Mouse (Mus musculus): ENCODE results near the gene Pbx3.

The Pbx3 gene

GRCm38 (mm10) chr2:34372305-34373301 is at the start of gene Pbx3:
Pbx3 (minus strand) TSS chr2:34373142.
- peak; percentile 93 for DNase-seq (ENCODE audit: low read depth, low spot score)

- no peak for DNase-seq (ENCODE audit: low read depth, low spot score)
Observed at GRCm38 (mm10) chr2:34420256-34420655, 47.3 kb upstream of the Pbx3 start.

- DNase-seq (ENCODE audit: low read depth, low spot score), result no peak
Observed at GRCm38 (mm10) chr2:34409741-34410340, 36.9 kb upstream of the Pbx3 start.

DNA sequence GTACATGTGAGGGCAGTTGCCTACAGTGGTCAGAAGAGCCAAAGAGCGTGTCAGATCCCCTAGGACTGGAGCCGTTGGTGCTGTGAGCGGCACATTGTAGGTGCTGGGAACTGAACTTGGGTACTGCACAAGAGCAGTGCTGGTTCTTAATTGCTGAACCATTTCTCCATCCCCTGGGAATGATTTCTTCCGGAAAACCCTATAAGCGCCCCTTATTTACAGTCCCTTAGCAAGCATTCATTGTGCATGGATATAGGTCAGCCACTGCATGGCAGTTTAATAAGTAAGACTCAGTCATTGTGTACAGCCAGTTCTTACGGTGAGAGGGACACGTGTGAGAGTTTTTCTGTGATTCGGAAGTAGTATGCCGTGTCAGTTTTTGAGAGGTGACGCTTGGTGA is 35.4 kb upstream of the Pbx3 start:
- no peak for DNase-seq (ENCODE audit: low read depth, low spot score)

DNA sequence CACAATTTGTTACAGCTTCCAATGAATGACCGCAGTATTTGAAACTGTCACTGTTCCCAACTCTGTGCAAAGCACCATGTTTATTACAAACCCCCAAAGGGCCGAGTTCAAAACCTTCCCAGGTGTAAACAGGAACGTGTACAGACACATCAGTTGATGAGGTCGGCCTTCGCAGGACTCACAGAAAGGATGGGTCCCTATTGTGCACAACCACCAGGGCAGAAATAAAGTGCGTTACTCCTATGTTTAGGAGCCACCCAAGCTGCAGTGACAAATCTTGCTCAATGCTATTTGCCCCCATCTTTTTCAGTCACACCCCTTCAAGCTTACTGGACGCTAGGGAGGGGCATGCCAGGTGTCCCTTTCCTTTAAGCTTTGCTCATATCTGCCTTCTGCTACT is 34.7 kb upstream of the Pbx3 start:
- no peak for DNase-seq (ENCODE audit: low read depth, low spot score)

- peak; percentile 88 for DNase-seq (ENCODE audit: low read depth, low spot score)
Observed at GRCm38 (mm10) chr2:34406601-34407464, 33.9 kb upstream of the Pbx3 start, which contains the start of gene Mapkap1. Mapkap1 (plus strand) TSS chr2:34406771.

DNA sequence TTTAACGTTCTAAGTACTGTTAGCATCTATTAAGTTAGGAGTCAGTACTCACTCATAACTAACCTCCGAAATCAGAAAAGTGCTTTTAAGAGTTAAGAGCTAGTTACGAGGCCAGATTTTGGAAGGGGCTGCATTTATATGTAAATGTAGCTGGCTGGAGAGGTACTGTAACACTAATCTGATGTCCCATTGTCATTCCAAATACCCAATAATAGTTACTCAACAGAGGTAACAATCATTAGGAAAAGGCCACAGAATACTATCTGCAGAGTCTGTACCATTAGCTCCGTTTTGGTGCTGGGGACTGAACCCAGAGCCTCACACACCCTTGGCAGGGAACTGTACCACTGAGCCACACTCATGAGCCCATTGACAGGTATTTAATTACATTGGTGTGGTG is 26.6 kb upstream of the Pbx3 start:
- DNase-seq (ENCODE audit: low read depth, low spot score), result no peak

- DNase-seq (ENCODE audit: low read depth, low spot score), result no peak
Observed at GRCm38 (mm10) chr2:34378930-34379329, 6.0 kb upstream of the Pbx3 start.

DNA sequence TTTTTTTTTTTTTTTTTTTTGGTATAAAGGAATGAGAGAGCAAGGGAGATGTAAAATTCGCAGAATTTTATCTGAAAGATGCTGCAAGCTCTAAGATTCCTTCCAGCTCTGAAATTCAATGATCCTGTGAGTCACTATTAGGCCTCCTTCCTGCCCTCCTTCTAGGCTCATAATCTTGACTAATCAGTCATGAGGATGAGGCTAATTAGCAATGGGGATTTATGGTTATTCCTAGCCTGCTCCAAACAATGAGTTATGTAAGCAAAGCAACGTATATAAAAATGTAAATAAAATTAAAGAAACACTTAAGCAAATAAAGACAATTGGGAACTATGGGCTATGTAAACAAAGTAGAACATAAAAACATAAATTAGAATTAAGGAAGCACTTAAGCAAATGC is 1.4 kb upstream of the Pbx3 start:
- peak; percentile 58 for DNase-seq (ENCODE audit: low read depth, low spot score)

DNA sequence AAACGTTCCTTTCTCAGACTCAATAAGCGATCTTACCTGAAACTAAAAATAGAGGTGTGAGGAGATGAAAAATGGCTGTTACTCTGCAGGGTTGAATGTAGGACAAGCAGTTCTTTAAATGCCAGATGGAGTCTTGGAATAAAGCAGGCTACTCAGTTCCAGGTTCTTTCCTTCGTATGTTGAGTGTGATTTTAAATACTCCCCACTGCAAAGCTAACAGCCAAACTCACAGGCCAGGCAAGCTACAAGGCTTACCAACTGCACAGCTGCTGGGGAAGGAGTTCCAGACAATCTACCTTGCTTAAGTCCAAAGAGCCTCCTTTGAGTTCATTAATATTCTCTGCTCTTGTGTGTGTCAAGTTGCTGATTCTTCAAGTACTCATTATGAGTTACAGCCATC is 944 bp upstream of the Pbx3 start:
- DNase-seq (ENCODE audit: low read depth, low spot score), result no peak

GRCm38 (mm10) chr2:34371441-34372304 is 1.3 kb downstream of the Pbx3 start:
- peak; percentile 47 for DNase-seq (ENCODE audit: low read depth, low spot score)

DNA sequence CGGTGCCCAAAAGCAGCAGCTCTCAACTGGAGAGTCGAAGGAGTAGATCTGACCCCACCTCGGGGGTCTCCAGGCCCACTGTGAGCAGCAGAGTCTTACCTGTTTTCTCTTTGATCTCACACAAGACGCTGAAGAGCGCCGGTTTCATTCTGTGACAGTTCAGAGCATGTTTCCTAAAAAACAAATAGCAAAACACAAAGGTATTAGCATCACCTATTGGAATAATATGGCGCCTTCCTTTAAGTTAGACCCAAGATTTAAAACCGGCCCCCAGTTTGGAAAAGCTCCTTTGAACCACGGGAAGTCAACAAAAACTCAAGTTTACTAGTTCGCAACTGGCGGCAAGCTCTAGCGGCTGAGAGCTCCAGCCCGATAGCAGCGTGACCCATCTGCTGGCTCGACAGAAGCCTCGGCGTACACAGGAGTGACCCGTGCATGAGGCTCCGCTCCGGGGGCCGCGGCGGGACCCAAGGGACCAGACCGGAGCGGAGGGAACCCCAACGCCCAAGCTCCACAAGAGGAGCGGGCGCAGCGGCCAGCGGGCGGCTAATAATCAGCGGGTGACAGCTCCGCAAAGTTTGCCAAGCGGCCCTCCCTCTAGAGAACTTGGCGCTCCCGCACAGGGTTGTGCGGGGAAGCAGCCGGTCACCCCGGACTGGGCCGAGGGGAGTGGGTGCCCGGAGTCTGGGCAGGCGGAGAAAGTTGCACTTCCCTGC is 2.1 kb downstream of the Pbx3 start:
- DNase-seq (ENCODE audit: low read depth, low spot score), result no peak

DNA sequence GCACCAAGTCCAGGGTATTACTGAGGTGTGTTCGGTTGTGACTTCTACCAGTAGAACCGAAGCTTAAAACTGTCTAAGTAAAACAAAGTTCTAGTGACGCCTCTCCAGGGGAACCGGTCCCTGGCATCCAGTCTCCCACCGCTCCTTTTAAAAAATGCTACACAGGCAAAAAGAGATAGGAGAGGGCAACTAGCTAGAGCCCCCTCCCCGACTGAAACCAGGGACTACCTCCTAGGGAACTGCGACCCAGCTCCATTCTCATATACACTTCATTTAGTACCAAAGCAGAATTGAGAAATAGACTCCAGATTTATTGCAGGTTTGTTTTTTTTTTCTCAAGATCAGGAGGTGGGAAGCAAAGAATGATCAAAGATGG is 2.6 kb downstream of the Pbx3 start:
- no peak for DNase-seq (ENCODE audit: low read depth, low spot score)

GRCm38 (mm10) chr2:34368396-34368795 is 4.5 kb downstream of the Pbx3 start:
- DNase-seq (ENCODE audit: low read depth, low spot score), result no peak

GRCm38 (mm10) chr2:34367024-34367423 is 5.9 kb downstream of the Pbx3 start:
- DNase-seq (ENCODE audit: low read depth, low spot score), result no peak

- peak; percentile 56 for DNase-seq (ENCODE audit: low read depth, low spot score)
Observed at GRCm38 (mm10) chr2:34363678-34364077, 9.3 kb downstream of the Pbx3 start.

- DNase-seq (ENCODE audit: low read depth, low spot score), result no peak
Observed at GRCm38 (mm10) chr2:34355801-34356211, 17.1 kb downstream of the Pbx3 start.

GRCm38 (mm10) chr2:34352006-34352405 is 20.9 kb downstream of the Pbx3 start:
- DNase-seq (ENCODE audit: low read depth, low spot score), result no peak

GRCm38 (mm10) chr2:34347096-34347495 is 25.8 kb downstream of the Pbx3 start:
- DNase-seq (ENCODE audit: low read depth, low spot score), result no peak

DNA sequence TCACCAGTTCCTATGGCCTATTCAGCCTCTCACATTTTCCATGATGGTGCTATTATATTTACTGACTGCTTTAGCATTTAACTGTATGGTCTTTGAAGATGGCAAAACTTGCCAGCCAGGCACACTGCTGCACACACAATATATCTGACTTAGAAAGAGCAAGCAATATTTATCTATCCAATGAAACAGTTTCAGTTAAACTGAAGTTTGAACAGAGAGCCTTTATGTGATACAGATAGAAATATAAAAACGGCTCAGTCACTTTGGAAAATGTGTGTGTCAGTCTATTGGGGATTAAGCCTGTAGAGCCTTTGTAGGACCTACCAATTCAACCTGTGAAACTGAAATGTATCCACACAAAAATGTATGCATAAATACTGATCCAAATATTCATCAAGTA is 74.3 kb downstream of the Pbx3 start:
- no peak for DNase-seq (ENCODE audit: low read depth, low spot score)

All from retina, adult 2 months (tissue).